Mouse (Mus musculus) E14TG2a.4 (cell line): ENCODE data around the gene Sv2b.

Source experiments
- CTCF ChIP-seq: conservative IDR thresholded peaks from 2 replicates; pipeline ENCODE4 v1.5.1; 2014; ENCODE audit warnings: low read length
- NANOG ChIP-seq: IDR thresholded peaks from 2 replicates; pipeline ENCODE4 v1.6.1; 2014; ENCODE audit warnings: borderline replicate concordance, low read length, mixed read lengths
- POU5F1 ChIP-seq: IDR thresholded peaks from 2 replicates; pipeline ENCODE4 v1.6.1; 2014; ENCODE audit warnings: low read length, borderline replicate concordance

GRCm38 (mm10) chr7:75295228-75295865, 13.7 kb downstream of the Sv2b start:
- TF ChIP-seq CTCF (no peak), POU5F1 (no peak), NANOG (no peak)
